Mouse (Mus musculus): Measurements from ENCODE around the gene Mkrn2. TPM values are rescaled to one million over a fixed set of nuclear protein-coding genes. Genes with fewer than 3 reads are reported as not detected.

The Mkrn2 gene
- 27.0 and 30.4 TPM in 2 replicates for polyA plus RNA-seq (2015; fragmentation: Nextera tagmentation; extraction: Ambion mirVana)

- H3K36me3 ChIP-seq (ENCODE audit: control insufficient read depth, insufficient read depth, low read length), result no peaks in the 10 kb centered on the region
- peak within 1 kb of the TSS; percentile 92 for H3K4me3 ChIP-seq (replicated peaks; ENCODE audit: low read length)
- peak within 1 kb of the TSS; percentile 80 for H3K4me2 ChIP-seq (ENCODE audit: low read depth, low read length)
- peak within 1 kb of the TSS; percentile 83 for H3K27ac ChIP-seq (ENCODE audit: low read length)
- under 1% methylated on average over 60 of the region's 61 CpGs for WGBS
- no peaks in the 10 kb centered on the region for H3K9me3 ChIP-seq (replicated peaks; ENCODE audit: control insufficient read depth, low read length)
- H3K27me3 ChIP-seq (ENCODE audit: control insufficient read depth, insufficient read depth, low read length), result no peaks in the 10 kb centered on the region
- peak; percentile 94 for ATAC-seq (ENCODE audit: insufficient read depth, low FRiP score)
- peaks cover 8% of the 10 kb centered on the region for H3K4me1 ChIP-seq (ENCODE audit: control insufficient read depth, insufficient read depth, low read length)
- peak within 1 kb of the TSS; percentile 96 for H3K9ac ChIP-seq (ENCODE audit: low read length)
Measured at GRCm38 (mm10) chr6:115601715-115602523, at the start of gene Mkrn2. Mkrn2 (plus strand) TSS chr6:115601902.

GRCm38 (mm10) chr6:115555485-115555884, 46.2 kb upstream of the Mkrn2 start:
- ATAC-seq (ENCODE audit: insufficient read depth, low FRiP score), result no peak
- H3K4me2 ChIP-seq (ENCODE audit: low read depth, low read length), result no peak overlapping the region
- H3K4me1 ChIP-seq (ENCODE audit: control insufficient read depth, insufficient read depth, low read length), result no peaks in the 10 kb centered on the region
- no peak overlapping the region for H3K9ac ChIP-seq (ENCODE audit: low read length)
- H3K27me3 ChIP-seq (ENCODE audit: control insufficient read depth, insufficient read depth, low read length), result no peaks in the 10 kb centered on the region
- H3K36me3 ChIP-seq (ENCODE audit: control insufficient read depth, insufficient read depth, low read length), result peaks cover 25% of the 10 kb centered on the region
- H3K27ac ChIP-seq (ENCODE audit: low read length), result no peak overlapping the region
- no peaks in the 10 kb centered on the region for H3K9me3 ChIP-seq (replicated peaks; ENCODE audit: control insufficient read depth, low read length)
- H3K4me3 ChIP-seq (replicated peaks; ENCODE audit: low read length), result no peak overlapping the region
- WGBS, result 70% methylated on average over 5 of the region's 5 CpGs

- H3K4me3 ChIP-seq (replicated peaks; ENCODE audit: low read length), result no peak overlapping the region
Measured at GRCm38 (mm10) chr6:115558176-115558575, 43.5 kb upstream of the Mkrn2 start.

GRCm38 (mm10) chr6:115559651-115560632, 41.8 kb upstream of the Mkrn2 start:
- WGBS, result 52% methylated on average over 21 of the region's 21 CpGs
- no peaks in the 10 kb centered on the region for H3K27me3 ChIP-seq (ENCODE audit: control insufficient read depth, insufficient read depth, low read length)
- no peak overlapping the region for H3K4me2 ChIP-seq (ENCODE audit: low read depth, low read length)
- ATAC-seq (ENCODE audit: insufficient read depth, low FRiP score), result no peak
- H3K4me1 ChIP-seq (ENCODE audit: control insufficient read depth, insufficient read depth, low read length), result no peaks in the 10 kb centered on the region
- H3K36me3 ChIP-seq (ENCODE audit: control insufficient read depth, insufficient read depth, low read length), result peaks cover 26% of the 10 kb centered on the region; the same call in 1 of the 2 replicates
- no peaks in the 10 kb centered on the region for H3K9me3 ChIP-seq (replicated peaks; ENCODE audit: control insufficient read depth, low read length)
- no peak overlapping the region for H3K9ac ChIP-seq (ENCODE audit: low read length)
- no peak overlapping the region for H3K4me3 ChIP-seq (replicated peaks; ENCODE audit: low read length)
- H3K27ac ChIP-seq (ENCODE audit: low read length), result no peak overlapping the region

More at GRCm38 (mm10) chr6:115558176-115558575, 43.5 kb upstream of the Mkrn2 start:
- H3K9me3 ChIP-seq (replicated peaks; ENCODE audit: control insufficient read depth, low read length), result no peaks in the 10 kb centered on the region
- H3K27me3 ChIP-seq (ENCODE audit: control insufficient read depth, insufficient read depth, low read length), result no peaks in the 10 kb centered on the region
- H3K4me2 ChIP-seq (ENCODE audit: low read depth, low read length), result no peak overlapping the region
- H3K27ac ChIP-seq (ENCODE audit: low read length), result no peak overlapping the region
- 96% methylated on average over 2 of the region's 2 CpGs for WGBS
- no peak for ATAC-seq (ENCODE audit: insufficient read depth, low FRiP score)
- no peaks in the 10 kb centered on the region for H3K4me1 ChIP-seq (ENCODE audit: control insufficient read depth, insufficient read depth, low read length)
- H3K9ac ChIP-seq (ENCODE audit: low read length), result no peak overlapping the region
- peaks cover 28% of the 10 kb centered on the region for H3K36me3 ChIP-seq (ENCODE audit: control insufficient read depth, insufficient read depth, low read length)

GRCm38 (mm10) chr6:115565479-115566045, 36.1 kb upstream of the Mkrn2 start:
- H3K4me3 ChIP-seq (replicated peaks; ENCODE audit: low read length), result no peak overlapping the region
- no peaks in the 10 kb centered on the region for H3K4me1 ChIP-seq (ENCODE audit: control insufficient read depth, insufficient read depth, low read length)
- no peaks in the 10 kb centered on the region for H3K27me3 ChIP-seq (ENCODE audit: control insufficient read depth, insufficient read depth, low read length)
- no peaks in the 10 kb centered on the region for H3K9me3 ChIP-seq (replicated peaks; ENCODE audit: control insufficient read depth, low read length)
- no peak for ATAC-seq (ENCODE audit: insufficient read depth, low FRiP score)
- WGBS, result 80% methylated on average over 6 of the region's 6 CpGs
- H3K27ac ChIP-seq (ENCODE audit: low read length), result no peak overlapping the region
- H3K9ac ChIP-seq (ENCODE audit: low read length), result no peak overlapping the region
- H3K36me3 ChIP-seq (ENCODE audit: control insufficient read depth, insufficient read depth, low read length), result peaks cover 26% of the 10 kb centered on the region
- H3K4me2 ChIP-seq (ENCODE audit: low read depth, low read length), result no peak overlapping the region

- WGBS, result 86% methylated on average over 7 of the region's 7 CpGs
- Histone ChIP-seq H3K27ac (ENCODE audit: low read length) (no peak overlapping the region), H3K4me3 (replicated peaks; ENCODE audit: low read length) (no peak overlapping the region), H3K9me3 (replicated peaks; ENCODE audit: control insufficient read depth, low read length) (no peaks in the 10 kb centered on the region), H3K27me3 (ENCODE audit: control insufficient read depth, insufficient read depth, low read length) (no peaks in the 10 kb centered on the region), H3K9ac (ENCODE audit: low read length) (no peak overlapping the region), H3K4me2 (ENCODE audit: low read depth, low read length) (no peak overlapping the region), H3K36me3 (ENCODE audit: control insufficient read depth, insufficient read depth, low read length) (peaks cover 19% of the 10 kb centered on the region), H3K4me1 (ENCODE audit: control insufficient read depth, insufficient read depth, low read length) (no peaks in the 10 kb centered on the region)
- ATAC-seq (ENCODE audit: insufficient read depth, low FRiP score), result no peak
Measured at GRCm38 (mm10) chr6:115574171-115574570, 27.5 kb upstream of the Mkrn2 start.

- H3K27ac ChIP-seq (ENCODE audit: low read length), result no peak overlapping the region
- H3K27me3 ChIP-seq (ENCODE audit: control insufficient read depth, insufficient read depth, low read length), result no peaks in the 10 kb centered on the region
- H3K9ac ChIP-seq (ENCODE audit: low read length), result no peak overlapping the region
- no peak overlapping the region for H3K4me3 ChIP-seq (replicated peaks; ENCODE audit: low read length)
- no peaks in the 10 kb centered on the region for H3K4me1 ChIP-seq (ENCODE audit: control insufficient read depth, insufficient read depth, low read length)
- no peaks in the 10 kb centered on the region for H3K9me3 ChIP-seq (replicated peaks; ENCODE audit: control insufficient read depth, low read length)
- no peak overlapping the region for H3K4me2 ChIP-seq (ENCODE audit: low read depth, low read length)
- peaks cover 15% of the 10 kb centered on the region for H3K36me3 ChIP-seq (ENCODE audit: control insufficient read depth, insufficient read depth, low read length)
- 80% methylated on average over 5 of the region's 5 CpGs for WGBS
- no peak for ATAC-seq (ENCODE audit: insufficient read depth, low FRiP score)
Measured at GRCm38 (mm10) chr6:115577407-115577806, 24.3 kb upstream of the Mkrn2 start.

- H3K4me2 ChIP-seq (ENCODE audit: low read depth, low read length), result no peak overlapping the region
- H3K4me3 ChIP-seq (replicated peaks; ENCODE audit: low read length), result no peak overlapping the region
- H3K27me3 ChIP-seq (ENCODE audit: control insufficient read depth, insufficient read depth, low read length), result no peaks in the 10 kb centered on the region
- 92% methylated on average over 9 of the region's 9 CpGs for WGBS
- no peak overlapping the region for H3K9ac ChIP-seq (ENCODE audit: low read length)
- no peak for ATAC-seq (ENCODE audit: insufficient read depth, low FRiP score)
- H3K4me1 ChIP-seq (ENCODE audit: control insufficient read depth, insufficient read depth, low read length), result no peaks in the 10 kb centered on the region
- H3K27ac ChIP-seq (ENCODE audit: low read length), result no peak overlapping the region
- peaks cover 15% of the 10 kb centered on the region for H3K36me3 ChIP-seq (ENCODE audit: control insufficient read depth, insufficient read depth, low read length)
- no peaks in the 10 kb centered on the region for H3K9me3 ChIP-seq (replicated peaks; ENCODE audit: control insufficient read depth, low read length)
Measured at GRCm38 (mm10) chr6:115577941-115578340, 23.8 kb upstream of the Mkrn2 start.

All from stomach, embryonic 16.5 days (tissue).